Mouse (Mus musculus) forebrain, postnatal 0 days (tissue): ENCODE results near the gene Prkca. TPM values are rescaled to one million over a fixed set of nuclear protein-coding genes. Genes with fewer than 3 reads are reported as not detected.
A peak's percentile ranks its signal among the peaks of the same experiment; 100 is the strongest.

Experiments
- ATAC-seq: fragments of 200-750 bp; cut with Nextera tagmentation; 2 replicates; pipeline ENCODE4 v1.8.0; 2017; ENCODE audit warnings: mild to moderate bottlenecking, moderate library complexity
- DNase-seq: peaks from one replicate; pipeline ENCODE4 v3.0.0-alpha.2; 2015
- H3K27ac ChIP-seq: fragments of 300-500 bp; sonication (generic); 2 replicates; pipeline ENCODE4 v1.5.1; 2014; ENCODE audit warnings: low read depth, mild to moderate bottlenecking, antibody characterized with exemption, low read length, moderate library complexity, mixed read lengths
- H3K27me3 ChIP-seq: fragments of 300-500 bp; sonication (generic); 2 replicates; pipeline ENCODE4 v1.6.1; 2014; ENCODE audit warnings: mild to moderate bottlenecking, low read length, mixed read lengths; ENCODE audit not compliant: insufficient read depth
- H3K36me3 ChIP-seq: fragments of 300-500 bp; sonication (generic); 2 replicates; pipeline ENCODE4 v1.6.1; 2014; ENCODE audit warnings: mild to moderate bottlenecking, moderate library complexity; ENCODE audit not compliant: insufficient read depth
- H3K4me1 ChIP-seq: fragments of 300-500 bp; sonication (generic); 2 replicates; pipeline ENCODE4 v1.6.1; 2014; ENCODE audit warnings: antibody characterized with exemption; ENCODE audit not compliant: insufficient read depth
- H3K4me2 ChIP-seq: fragments of 300-500 bp; sonication (generic); 2 replicates; pipeline ENCODE4 v1.6.1; 2014; ENCODE audit warnings: low read depth, mild to moderate bottlenecking, moderate library complexity
- H3K4me3 ChIP-seq: fragments of 300-500 bp; sonication (generic); 2 replicates; pipeline ENCODE4 v1.5.1; 2014; ENCODE audit warnings: low read depth, low read length, mixed read lengths
- H3K9ac ChIP-seq: fragments of 300-500 bp; sonication (generic); 2 replicates; pipeline ENCODE4 v1.6.1; 2014; ENCODE audit warnings: mild to moderate bottlenecking
- H3K9me3 ChIP-seq: fragments of 300-500 bp; sonication (generic); 2 replicates; pipeline ENCODE4 v1.6.1; 2016; ENCODE audit warnings: low read length
- CTCF ChIP-seq: sonication (generic); IDR thresholded peaks from 2 replicates; pipeline ENCODE4 v1.5.1; 2016; ENCODE audit warnings: antibody characterized with exemption, control low read depth, low read depth
- WGBS: fragments of 180-500 bp; shearing (Covaris S2); extraction: QIAGEN DNeasy Blood & Tissue Kit; methylation state at CpG from one replicate; pipeline ENCODE4 v1.1.7; 2014; 5-methylcytosine and 5-hydroxymethylcytosine counted together
- polyA plus RNA-seq: library from polyadenylated mRNA; unstranded; fragments of >200 nt; fragmentation: Nextera tagmentation; extraction: Ambion mirVana; gene quantifications from 2 replicates; pipeline ENCODE4 v1.2.1, GENCODE M21; 2015
- total RNA-seq: library from RNA; depleted of rRNA; stranded (reverse); fragments of >200 nt; gene quantifications from 2 replicates; pipeline ENCODE4 v1.2.3, GENCODE M21; 2014

Prkca gene
- total and polyA plus RNA-seq, 2 experiments from 2014 or later: 5.0 to 30.0 TPM

DNA sequence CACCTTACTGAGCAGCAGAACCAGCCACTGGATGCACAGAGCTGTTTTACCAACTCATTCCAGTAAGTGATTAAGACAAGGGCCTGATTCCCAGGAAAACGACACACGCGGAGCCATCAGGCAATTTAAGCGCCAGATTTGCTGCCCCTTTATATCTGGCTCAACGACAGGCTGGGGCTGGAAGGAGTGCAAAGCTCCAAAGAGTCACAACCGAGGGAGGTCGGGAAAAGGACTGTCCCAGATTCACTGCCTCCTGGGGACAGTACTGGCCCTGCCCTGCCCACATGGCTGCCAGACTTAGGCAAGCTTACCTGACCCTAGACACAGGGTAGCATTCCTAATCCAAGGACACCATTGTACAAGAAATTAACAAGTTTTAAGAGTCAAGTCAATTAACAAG, 69.7 kb downstream of the Prkca start:
- ATAC-seq: no peak
- no peak for DNase-seq
- Histone ChIP-seq H3K27ac (no peak overlapping the region), H3K4me3 (no peak overlapping the region), H3K9ac (no peak overlapping the region), H3K9me3 (no peaks in the 10 kb centered on the region), H3K27me3 (no peaks in the 10 kb centered on the region), H3K4me1 (peaks cover 9% of the 10 kb centered on the region; the same call in 1 of the 2 replicates), H3K36me3 (no peaks in the 10 kb centered on the region), H3K4me2 (no peak overlapping the region)
- no peak for TF ChIP-seq CTCF
- 33% methylated on average over 7 of the region's 7 CpGs for WGBS

DNA sequence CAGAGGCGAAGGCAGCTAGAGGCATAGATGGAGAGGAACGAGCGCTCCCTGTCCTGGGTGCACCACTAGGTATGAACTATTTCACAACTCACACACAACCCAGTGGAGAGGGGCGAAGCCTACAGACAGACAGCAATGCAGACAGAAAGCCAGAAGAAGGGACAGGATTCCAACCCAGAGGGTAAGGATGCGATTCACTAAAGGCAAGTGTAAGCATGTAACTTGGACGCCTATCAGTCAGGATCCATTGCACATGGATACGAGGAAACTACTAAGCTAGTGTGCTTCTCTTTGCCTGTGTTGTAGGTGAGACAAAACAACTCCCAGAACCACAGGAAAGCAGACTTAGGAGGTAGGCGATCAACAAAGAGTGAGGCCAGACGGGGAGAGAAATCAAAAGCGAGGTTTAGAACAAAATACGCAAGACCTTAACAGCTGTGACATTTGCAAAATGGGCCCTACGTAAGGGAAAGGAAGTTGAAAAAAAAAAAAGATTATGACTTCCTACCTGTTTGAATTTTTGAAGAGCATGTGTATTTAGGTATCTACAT, 70.2 kb downstream of the Prkca start:
- Histone ChIP-seq H3K27ac (peak overlapping the region; percentile 31), H3K27me3 (no peaks in the 10 kb centered on the region), H3K9ac (no peak overlapping the region), H3K36me3 (no peaks in the 10 kb centered on the region), H3K9me3 (no peaks in the 10 kb centered on the region), H3K4me1 (peaks cover 15% of the 10 kb centered on the region; the same call in 1 of the 2 replicates), H3K4me2 (no peak overlapping the region), H3K4me3 (no peak overlapping the region)
- 80% methylated on average over 12 of the region's 12 CpGs for WGBS
- no peak for ATAC-seq
- no peak for DNase-seq
- TF ChIP-seq CTCF: no peak

DNA sequence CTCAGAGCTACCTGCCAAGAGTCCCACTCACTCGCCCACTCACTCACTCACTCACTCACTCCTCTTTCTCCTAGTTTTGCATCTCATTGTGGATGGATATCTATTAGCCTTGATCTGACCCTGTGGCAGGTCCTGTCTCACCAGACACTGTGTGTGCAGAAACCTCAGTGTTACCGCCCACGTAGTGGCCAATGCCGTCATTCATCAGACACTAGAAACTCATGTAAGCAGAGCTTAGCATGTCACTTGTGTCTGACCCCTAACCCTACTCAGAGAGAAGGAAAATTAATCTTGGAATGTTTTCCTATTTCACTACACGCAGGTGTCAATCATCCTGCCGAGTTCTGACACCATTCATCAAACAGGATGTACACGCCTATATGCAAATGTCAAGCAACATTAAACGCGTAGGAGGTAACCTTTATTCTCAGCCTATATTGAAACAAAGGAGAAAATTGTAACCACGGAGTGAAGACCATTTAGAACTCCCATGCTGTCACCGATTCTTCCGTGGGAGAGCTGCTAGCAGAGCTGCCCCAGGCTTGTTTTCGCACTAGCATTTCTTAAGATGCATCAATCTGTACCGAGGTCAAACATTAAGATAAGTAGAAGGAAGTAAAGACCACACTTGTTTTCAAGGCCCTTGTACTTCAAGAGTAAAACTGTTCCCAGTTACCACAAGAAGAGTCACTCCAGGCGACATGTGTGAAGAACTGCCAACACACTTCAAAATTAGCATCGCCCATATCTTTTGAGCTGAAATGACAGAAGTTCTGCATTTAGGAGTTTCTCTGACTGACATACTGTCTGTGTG, 70.9 kb downstream of the Prkca start:
- no peak for TF ChIP-seq CTCF
- DNase-seq (no peak), ATAC-seq (peak; percentile 29)
- Histone ChIP-seq H3K4me2 (no peak overlapping the region), H3K9me3 (no peaks in the 10 kb centered on the region), H3K9ac (no peak overlapping the region), H3K27ac (0 out of 2 replicates have a peak overlapping the region, but pooled peaks have one; percentile 31), H3K27me3 (no peaks in the 10 kb centered on the region), H3K4me3 (no peak overlapping the region), H3K4me1 (peaks cover 17% of the 10 kb centered on the region; the same call in 1 of the 2 replicates), H3K36me3 (no peaks in the 10 kb centered on the region)
- 76% methylated on average over 16 of the region's 16 CpGs for WGBS

DNA sequence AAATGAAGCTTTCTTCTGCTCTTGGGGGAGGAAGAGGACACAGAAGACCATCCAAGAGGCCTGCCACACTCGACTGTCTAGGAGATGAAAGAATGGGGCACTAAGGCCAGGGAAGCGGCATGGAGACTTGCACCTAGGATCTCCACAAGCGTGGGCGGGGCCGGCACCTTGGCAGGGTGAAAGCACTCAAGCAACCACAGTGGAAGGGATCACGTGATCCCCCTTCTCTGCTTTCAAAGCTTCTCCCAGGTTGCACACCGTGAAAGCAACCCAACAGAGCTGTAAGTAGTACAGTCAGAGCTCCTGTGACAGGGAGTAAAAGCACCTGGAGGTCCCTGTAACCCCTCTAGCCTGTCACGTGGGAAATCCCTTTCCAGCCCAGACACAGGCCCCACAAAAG, 72.4 kb downstream of the Prkca start:
- no peak for TF ChIP-seq CTCF
- DNase-seq: no peak
- Histone ChIP-seq H3K4me1 (peaks cover 17% of the 10 kb centered on the region; the same call in 1 of the 2 replicates), H3K27me3 (no peaks in the 10 kb centered on the region), H3K36me3 (no peaks in the 10 kb centered on the region), H3K4me3 (no peak overlapping the region), H3K4me2 (no peak overlapping the region), H3K9ac (no peak overlapping the region), H3K27ac (no peak overlapping the region), H3K9me3 (no peaks in the 10 kb centered on the region)
- no peak for ATAC-seq
- WGBS: 61% methylated on average over 8 of the region's 8 CpGs

DNA sequence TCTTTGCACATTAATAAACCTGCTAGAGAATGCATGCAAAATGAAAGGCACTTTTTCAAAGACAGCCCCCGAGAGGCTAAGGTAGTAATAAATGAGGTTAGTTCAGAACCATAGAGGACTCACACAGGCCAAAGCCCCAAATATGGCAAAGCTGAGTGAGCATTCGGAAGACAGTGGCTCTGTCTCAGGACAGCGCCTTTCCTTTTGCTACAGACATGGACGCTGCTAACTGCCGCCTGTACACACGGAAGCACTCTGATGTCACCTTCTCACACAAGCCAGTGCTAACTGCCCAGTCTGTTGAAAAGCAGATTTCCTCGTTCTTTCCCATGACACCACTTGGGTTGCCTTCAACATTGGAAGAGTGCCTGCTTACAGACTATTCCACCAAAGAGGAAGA, 74.2 kb downstream of the Prkca start:
- H3K27me3 ChIP-seq: no peaks in the 10 kb centered on the region
- H3K9ac ChIP-seq: no peak overlapping the region
- H3K4me3 ChIP-seq: no peak overlapping the region
- peaks cover 17% of the 10 kb centered on the region; the same call in 1 of the 2 replicates for H3K4me1 ChIP-seq
- ATAC-seq (no peak), DNase-seq (no peak)
- TF ChIP-seq CTCF: no peak
- H3K27ac ChIP-seq: no peak overlapping the region
- WGBS: 48% methylated on average over 7 of the region's 7 CpGs
- H3K36me3 ChIP-seq: no peaks in the 10 kb centered on the region
- no peaks in the 10 kb centered on the region for H3K9me3 ChIP-seq
- H3K4me2 ChIP-seq: no peak overlapping the region

DNA sequence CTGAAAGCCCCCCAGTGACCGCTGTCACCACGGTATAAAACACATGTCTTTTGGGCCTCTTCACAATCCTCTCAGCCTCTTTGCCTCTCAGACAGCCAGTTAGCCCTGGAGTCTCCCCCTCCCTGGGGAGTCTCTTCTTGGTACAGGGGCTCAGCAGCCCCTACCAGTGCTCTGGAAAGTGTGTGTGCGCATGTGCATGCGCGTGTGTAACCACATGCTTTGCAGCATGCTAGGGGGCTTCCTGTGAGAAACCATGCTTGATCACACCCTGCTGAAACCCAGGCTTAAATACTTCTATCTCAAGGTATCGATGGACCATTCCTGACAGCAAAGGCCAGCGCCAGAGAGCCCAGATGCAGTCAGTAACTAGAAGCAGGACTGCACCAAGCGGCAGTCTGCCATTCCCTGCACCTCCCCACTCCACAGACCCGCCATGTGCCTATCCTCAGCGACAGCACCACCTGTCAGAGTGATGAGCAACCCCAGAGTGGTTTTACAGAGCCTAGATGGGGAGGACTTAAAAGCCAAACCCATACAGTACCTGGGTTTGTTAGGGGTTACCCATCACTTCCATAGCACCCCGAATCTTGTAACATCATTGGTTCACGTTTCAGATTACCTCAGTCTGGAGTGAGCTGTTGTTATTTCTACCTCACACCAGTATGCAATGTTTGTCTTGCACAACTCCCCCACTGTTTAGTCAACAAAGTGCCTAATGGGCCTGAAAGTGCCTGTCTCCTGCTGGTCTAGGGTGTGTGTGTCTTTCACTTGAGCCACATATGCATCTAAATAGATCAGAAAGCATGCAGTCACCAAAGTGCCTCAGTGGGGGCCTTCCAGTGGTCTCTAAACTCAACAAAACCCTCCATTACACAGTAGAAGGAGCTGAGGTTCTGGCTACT, 75.1 kb downstream of the Prkca start:
- Histone ChIP-seq H3K4me1 (peaks cover 17% of the 10 kb centered on the region; the same call in 1 of the 2 replicates), H3K27ac (no peak overlapping the region), H3K27me3 (no peaks in the 10 kb centered on the region), H3K9me3 (no peaks in the 10 kb centered on the region), H3K4me2 (no peak overlapping the region), H3K4me3 (no peak overlapping the region), H3K9ac (no peak overlapping the region), H3K36me3 (no peaks in the 10 kb centered on the region)
- WGBS: 62% methylated on average over 12 of the region's 12 CpGs
- no peak for DNase-seq
- no peak for TF ChIP-seq CTCF
- no peak for ATAC-seq

DNA sequence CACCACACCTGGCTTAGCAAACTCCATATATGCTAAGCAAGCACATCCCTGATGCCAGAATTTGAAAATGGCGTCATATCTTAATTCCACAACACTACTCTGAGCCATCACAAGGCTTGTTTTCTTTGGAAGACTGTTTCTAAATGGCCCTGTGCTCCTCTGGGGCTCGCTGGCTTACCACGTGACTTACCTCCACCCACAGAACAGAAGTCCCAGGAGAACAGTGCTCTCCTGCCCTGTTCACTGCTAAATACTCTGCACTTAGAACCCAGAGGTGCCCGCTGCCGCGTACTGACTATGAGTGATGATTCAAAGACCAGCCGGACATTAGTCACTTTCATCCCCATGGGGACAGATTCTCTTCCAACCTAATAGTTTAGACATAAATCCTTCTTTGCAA, 75.9 kb downstream of the Prkca start:
- Histone ChIP-seq H3K36me3 (no peaks in the 10 kb centered on the region), H3K9ac (no peak overlapping the region), H3K27ac (no peak overlapping the region), H3K27me3 (no peaks in the 10 kb centered on the region), H3K9me3 (no peaks in the 10 kb centered on the region), H3K4me2 (no peak overlapping the region), H3K4me3 (no peak overlapping the region), H3K4me1 (peaks cover 16% of the 10 kb centered on the region; the same call in 1 of the 2 replicates)
- DNase-seq (no peak), ATAC-seq (no peak)
- no peak for TF ChIP-seq CTCF
- 83% methylated on average over 7 of the region's 7 CpGs for WGBS
